Mouse (Mus musculus) limb, embryonic 11.5 days (tissue): Measurements from ENCODE around the gene Hoxb6. TPM values are rescaled to one million over a fixed set of nuclear protein-coding genes. Genes with fewer than 3 reads are reported as not detected.

Experiments
- ATAC-seq: fragments of 200-750 bp; cut with Nextera tagmentation; 2 replicates; pipeline ENCODE4 v1.8.0; 2017; ENCODE audit warnings: low read depth; ENCODE audit not compliant: insufficient number of reproducible peaks, low FRiP score, low TSS enrichment
- DNase-seq: peaks from one replicate; pipeline ENCODE4 v3.0.0-alpha.2; 2015; ENCODE audit warnings: low spot score
- H3K27ac ChIP-seq: fragments of 300-500 bp; sonication (generic); replicated peaks from 2 replicates; pipeline ENCODE4 v1.5.1; 2014; ENCODE audit warnings: low read depth, mild to moderate bottlenecking, low read length
- H3K27me3 ChIP-seq: fragments of 300-500 bp; sonication (generic); 2 replicates; pipeline ENCODE4 v1.6.1; 2014; ENCODE audit warnings: mild to moderate bottlenecking, low read length, mixed read lengths; ENCODE audit not compliant: control insufficient read depth, insufficient read depth
- H3K36me3 ChIP-seq: fragments of 300-500 bp; sonication (generic); 2 replicates; pipeline ENCODE4 v1.6.1; 2014; ENCODE audit warnings: mild to moderate bottlenecking, low read length, moderate library complexity, mixed read lengths; ENCODE audit not compliant: control insufficient read depth, insufficient read depth
- H3K4me1 ChIP-seq: fragments of 300-500 bp; sonication (generic); 2 replicates; pipeline ENCODE4 v1.6.1; 2014; ENCODE audit warnings: low read length, mixed read lengths; ENCODE audit not compliant: control insufficient read depth, insufficient read depth
- H3K4me2 ChIP-seq: fragments of 300-500 bp; sonication (generic); 2 replicates; pipeline ENCODE4 v1.6.1; 2014; ENCODE audit warnings: low read depth, mild to moderate bottlenecking, moderate library complexity; ENCODE audit not compliant: severe bottlenecking
- H3K4me3 ChIP-seq: fragments of 300-500 bp; sonication (generic); 2 replicates; pipeline ENCODE4 v1.5.1; 2014; ENCODE audit warnings: low read depth, low read length
- H3K9ac ChIP-seq: fragments of 300-500 bp; sonication (generic); 2 replicates; pipeline ENCODE4 v1.6.1; 2014; ENCODE audit warnings: mild to moderate bottlenecking, low read length
- H3K9me3 ChIP-seq: fragments of 300-500 bp; sonication (generic); 2 replicates; pipeline ENCODE4 v1.6.1; 2016; ENCODE audit warnings: low read length; ENCODE audit not compliant: control insufficient read depth
- WGBS: fragments of 180-500 bp; shearing (Covaris S2); extraction: QIAGEN DNeasy Blood & Tissue Kit; methylation state at CpG from one replicate; pipeline ENCODE4 v1.1.7; 2014; 5-methylcytosine and 5-hydroxymethylcytosine counted together
- polyA plus RNA-seq: library from polyadenylated mRNA; unstranded; fragments of >200 nt; fragmentation: Nextera tagmentation; extraction: Ambion mirVana; gene quantifications from 2 replicates; pipeline ENCODE4 v1.2.1, GENCODE M21; 2014

Gene Hoxb6
- polyA plus RNA-seq, 1 experiment from 2014 or later = 1.9 TPM

DNA sequence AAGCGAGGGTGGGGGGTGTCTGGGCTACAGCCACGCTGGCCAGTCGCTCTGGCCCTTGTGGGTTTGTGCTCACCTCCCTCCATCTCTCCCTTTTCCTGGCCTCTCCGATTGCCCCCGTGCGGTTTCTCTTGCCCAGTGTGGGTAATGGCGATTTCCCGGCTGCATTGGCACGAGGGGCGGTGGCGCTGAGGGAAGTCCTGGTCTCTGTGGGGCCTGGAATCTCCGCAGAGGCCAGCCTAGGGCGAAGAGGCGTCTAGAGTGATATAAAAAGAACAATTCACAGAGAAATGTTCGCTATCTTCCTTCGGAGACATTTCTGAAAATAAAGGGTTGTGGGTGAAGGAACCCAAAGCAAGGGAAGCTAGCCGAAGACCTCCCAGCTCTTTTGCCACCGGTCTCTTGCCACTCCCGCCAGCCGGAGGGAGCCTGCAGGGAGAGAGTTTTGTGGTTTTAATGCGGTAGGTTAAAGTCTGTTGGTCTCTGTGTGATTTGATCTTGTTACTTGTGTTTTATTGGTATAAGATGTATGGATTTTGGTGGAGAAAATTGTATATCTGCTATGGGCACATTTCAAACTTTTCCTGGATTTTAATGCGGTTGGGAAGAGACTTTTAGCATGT lies 1.1 kb downstream of the Hoxb6 start:
- H3K27me3 ChIP-seq = peaks cover 84% of the 10 kb centered on the region
- H3K4me1 ChIP-seq = peaks cover 11% of the 10 kb centered on the region; the same call in 1 of the 2 replicates
- no peak for DNase-seq
- no peaks in the 10 kb centered on the region for H3K9me3 ChIP-seq
- peak overlapping the region; percentile 27 for H3K4me3 ChIP-seq
- H3K27ac ChIP-seq = no peak overlapping the region
- H3K9ac ChIP-seq = no peak overlapping the region
- H3K4me2 ChIP-seq = peak overlapping the region; percentile 31
- no peak for ATAC-seq
- no peaks in the 10 kb centered on the region for H3K36me3 ChIP-seq
- 3% methylated on average over 22 of the region's 22 CpGs for WGBS

DNA sequence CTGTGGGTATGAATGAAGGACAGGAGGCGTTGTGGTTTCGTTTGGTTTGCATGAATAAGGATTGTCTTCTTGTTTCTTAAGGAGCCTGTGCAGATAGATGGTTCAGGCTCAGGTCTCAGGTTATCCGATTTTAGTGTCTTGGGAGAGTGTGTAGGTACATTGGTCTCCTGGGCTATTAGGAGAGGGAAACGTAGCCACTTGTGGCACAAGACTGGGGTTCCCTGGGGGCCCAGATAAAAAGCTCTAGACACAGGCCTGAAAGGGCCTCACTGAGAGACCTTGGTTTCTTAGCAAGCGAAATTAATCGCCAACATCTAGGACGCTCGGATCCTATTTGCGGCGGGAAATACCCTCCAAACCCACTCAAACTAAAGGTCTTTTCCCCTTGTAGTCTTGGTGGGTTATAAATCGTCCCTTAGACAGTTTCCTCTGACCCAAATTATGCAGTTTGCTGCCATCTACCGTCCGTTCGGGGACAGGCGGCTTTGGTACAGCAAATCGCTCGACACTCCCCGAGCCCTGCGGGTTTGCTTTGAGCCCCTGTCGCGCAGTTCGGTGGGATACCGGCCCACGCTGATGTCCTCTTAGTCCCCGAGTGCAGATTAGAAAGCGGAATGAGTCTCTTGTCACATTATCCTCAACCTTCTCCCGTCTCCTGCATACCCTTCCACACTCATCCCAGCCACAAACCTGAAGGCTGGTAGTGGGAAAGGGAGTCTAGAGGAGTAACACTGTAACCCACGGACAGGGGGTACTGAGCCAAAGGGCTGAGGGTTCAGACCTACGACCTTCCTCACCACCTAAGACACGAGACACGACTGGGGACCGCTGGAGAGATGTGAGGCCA lies 2.2 kb downstream of the Hoxb6 start:
- peak overlapping the region; percentile 19 for H3K4me3 ChIP-seq
- under 1% methylated on average over 32 of the region's 32 CpGs for WGBS
- peaks cover 16% of the 10 kb centered on the region for H3K4me1 ChIP-seq
- no peak overlapping the region for H3K27ac ChIP-seq
- H3K4me2 ChIP-seq = peak overlapping the region; percentile 43
- no peaks in the 10 kb centered on the region for H3K9me3 ChIP-seq
- ATAC-seq (0 out of 2 replicates have a peak, but pooled peaks have one; percentile 31), DNase-seq (peak; percentile 93)
- no peak overlapping the region for H3K9ac ChIP-seq
- peaks cover 89% of the 10 kb centered on the region for H3K27me3 ChIP-seq
- no peaks in the 10 kb centered on the region for H3K36me3 ChIP-seq

- WGBS = under 1% methylated on average over 30 of the region's 30 CpGs
- Histone ChIP-seq H3K27me3 (peaks cover 90% of the 10 kb centered on the region), H3K9ac (no peak overlapping the region), H3K4me2 (peak overlapping the region; percentile 43), H3K27ac (no peak overlapping the region), H3K9me3 (no peaks in the 10 kb centered on the region), H3K4me1 (peaks cover 17% of the 10 kb centered on the region), H3K4me3 (peak overlapping the region; percentile 19), H3K36me3 (no peaks in the 10 kb centered on the region)
- ATAC-seq (no peak), DNase-seq (no peak)
These were observed 3.0 kb downstream of the Hoxb6 start for GRCm38 (mm10) chr11:96295092-96295835.

DNA sequence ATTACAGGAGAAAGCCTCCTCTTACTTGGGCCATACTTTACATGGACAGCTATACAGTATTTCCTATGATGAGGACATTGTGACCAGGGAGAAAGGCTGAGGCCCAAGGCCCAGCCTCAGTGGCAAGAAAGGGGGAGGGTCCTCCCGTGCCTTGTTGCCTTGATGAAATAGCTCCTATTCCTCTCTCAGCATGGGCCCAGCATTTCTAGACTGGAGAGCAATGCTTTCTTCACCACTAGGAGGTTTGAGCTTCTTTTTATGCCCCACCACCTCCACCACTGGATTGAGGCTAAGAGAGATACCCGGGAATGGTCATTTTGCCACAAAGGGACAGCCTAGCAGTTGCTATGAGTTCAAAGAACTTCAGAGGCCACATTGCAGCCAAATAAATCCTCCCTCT lies 4.7 kb downstream of the Hoxb6 start:
- H3K4me2 ChIP-seq = no peak overlapping the region
- DNase-seq (no peak), ATAC-seq (no peak)
- H3K4me1 ChIP-seq = peaks cover 26% of the 10 kb centered on the region
- WGBS = 0% methylated on average over 2 of the region's 2 CpGs
- H3K4me3 ChIP-seq = no peak overlapping the region
- H3K9ac ChIP-seq = no peak overlapping the region
- no peaks in the 10 kb centered on the region for H3K36me3 ChIP-seq
- no peaks in the 10 kb centered on the region for H3K9me3 ChIP-seq
- no peak overlapping the region for H3K27ac ChIP-seq
- H3K27me3 ChIP-seq = peaks cover 96% of the 10 kb centered on the region

- ATAC-seq = no peak
- Histone ChIP-seq H3K9me3 (no peaks in the 10 kb centered on the region), H3K36me3 (no peaks in the 10 kb centered on the region), H3K27me3 (peaks cover 97% of the 10 kb centered on the region), H3K27ac (no peak overlapping the region), H3K4me2 (no peak overlapping the region; the same call in 1 of the 2 replicates), H3K4me1 (peaks cover 26% of the 10 kb centered on the region), H3K4me3 (no peak overlapping the region), H3K9ac (no peak overlapping the region)
- no peak for DNase-seq
- 3% methylated on average over 3 of the region's 3 CpGs for WGBS
These were observed 5.2 kb downstream of the Hoxb6 start for GRCm38 (mm10) chr11:96297428-96297827.

DNA sequence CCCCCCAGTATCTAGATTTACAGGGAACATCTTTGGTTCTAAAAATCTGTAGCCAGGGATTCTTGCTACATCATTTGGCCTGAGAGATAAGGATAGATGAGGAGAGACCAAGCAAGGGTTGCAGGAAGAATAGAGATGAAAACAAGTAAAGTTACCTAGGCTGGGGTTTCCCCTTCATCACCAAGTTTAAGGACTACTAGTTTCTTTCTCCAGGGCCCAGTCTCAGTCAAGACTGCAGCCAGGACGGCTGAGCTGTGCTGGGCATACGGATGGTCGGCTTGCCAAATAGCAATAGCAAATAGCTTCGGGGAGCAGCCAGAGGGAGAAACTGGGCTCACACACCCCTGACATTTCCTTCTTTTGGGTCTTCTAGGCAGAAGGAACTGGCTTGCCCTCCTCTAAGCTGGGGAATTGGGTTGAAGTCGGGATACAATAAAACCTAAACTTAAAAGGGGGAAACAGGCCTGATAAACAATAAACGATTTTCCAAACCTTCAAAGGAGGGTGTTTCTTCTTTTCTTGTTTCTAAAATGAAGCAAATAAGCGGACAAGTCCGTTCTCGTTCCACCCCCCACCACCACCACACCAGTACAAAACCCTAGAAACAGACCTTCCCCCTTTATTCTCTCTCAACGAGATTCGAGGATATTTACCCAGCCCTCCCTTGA lies 5.8 kb downstream of the Hoxb6 start:
- DNase-seq (no peak), ATAC-seq (no peak)
- WGBS = 6% methylated on average over 11 of the region's 11 CpGs
- Histone ChIP-seq H3K9me3 (no peaks in the 10 kb centered on the region), H3K9ac (no peak overlapping the region), H3K4me2 (no peak overlapping the region; the same call in 1 of the 2 replicates), H3K27me3 (peaks cover 98% of the 10 kb centered on the region), H3K4me3 (no peak overlapping the region), H3K4me1 (peaks cover 26% of the 10 kb centered on the region), H3K36me3 (no peaks in the 10 kb centered on the region), H3K27ac (no peak overlapping the region)

DNA sequence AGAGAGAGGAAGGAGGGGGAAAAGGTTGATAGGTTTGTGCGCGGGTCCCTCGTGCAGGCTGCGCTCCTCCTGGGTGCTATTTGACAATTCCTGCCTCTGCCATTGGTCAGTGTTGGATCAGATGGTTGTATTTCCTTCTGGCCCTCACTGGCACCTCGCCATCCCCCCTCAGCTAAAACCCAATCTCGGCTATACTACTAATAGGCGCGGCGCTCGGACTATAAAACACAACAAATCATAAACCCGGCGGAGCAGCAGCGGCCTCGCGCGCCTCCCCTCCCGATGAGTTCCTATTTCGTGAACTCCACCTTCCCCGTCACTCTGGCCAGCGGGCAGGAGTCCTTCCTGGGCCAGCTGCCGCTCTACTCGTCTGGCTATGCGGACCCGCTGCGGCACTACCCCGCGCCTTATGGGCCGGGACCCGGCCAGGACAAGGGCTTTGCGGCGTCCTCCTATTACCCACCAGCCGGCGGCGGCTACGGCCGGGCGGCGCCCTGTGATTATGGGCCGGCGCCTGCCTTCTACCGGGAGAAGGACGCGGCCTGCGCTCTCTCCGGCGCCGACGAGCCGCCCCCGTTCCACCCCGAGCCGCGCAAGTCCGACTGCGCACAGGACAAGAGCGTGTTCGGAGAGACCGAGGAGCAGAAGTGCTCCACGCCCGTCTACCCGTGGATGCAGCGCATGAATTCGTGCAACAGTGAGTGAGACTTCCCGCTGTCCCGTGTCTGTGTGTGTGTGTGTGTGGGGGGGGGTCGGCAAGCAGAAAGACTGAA lies 6.8 kb downstream of the Hoxb6 start:
- peak overlapping the region; percentile 47 for H3K9ac ChIP-seq

More for the DNA sequence above, 6.8 kb downstream of the Hoxb6 start:
- ATAC-seq (no peak), DNase-seq (no peak)
- Histone ChIP-seq H3K36me3 (no peaks in the 10 kb centered on the region), H3K4me2 (peak overlapping the region; percentile 56), H3K4me1 (peaks cover 30% of the 10 kb centered on the region), H3K27ac (no peak overlapping the region), H3K9me3 (no peaks in the 10 kb centered on the region), H3K4me3 (peak overlapping the region; percentile 26), H3K27me3 (peaks cover 99% of the 10 kb centered on the region)
- under 1% methylated on average over 66 of the region's 66 CpGs for WGBS
